Mouse (Mus musculus) ES-Bruce4 (cell line): ENCODE measurements around the gene Clec2g. TPM values are rescaled to one million over a fixed set of nuclear protein-coding genes. Genes with fewer than 3 reads are reported as not detected.
"Not testable (repeated sequence)": the region's sequence is repeated elsewhere in the genome, so short reads cannot be mapped to it uniquely, and the experiment has no call there.

Experiments
- H3K27ac ChIP-seq: 2 replicates; pipeline ENCODE4 v1.5.1; 2012; ENCODE audit warnings: low read length, inconsistent platforms; ENCODE audit not compliant: insufficient read depth
- H3K27me3 ChIP-seq: 2 replicates; pipeline ENCODE4 v1.6.1; 2012; ENCODE audit warnings: mild to moderate bottlenecking, low read length, inconsistent platforms; ENCODE audit not compliant: control insufficient read depth, poor library complexity, insufficient read depth, severe bottlenecking
- H3K36me3 ChIP-seq: 2 replicates; pipeline ENCODE4 v1.6.1; 2012; ENCODE audit warnings: inconsistent platforms, mild to moderate bottlenecking, low read length, moderate library complexity; ENCODE audit not compliant: control insufficient read depth, poor library complexity, insufficient read depth, severe bottlenecking
- H3K4me1 ChIP-seq: one replicate; pipeline ENCODE4 v1.8.1; 2011; ENCODE audit warnings: low read length; ENCODE audit not compliant: control insufficient read depth, insufficient read depth
- H3K4me3 ChIP-seq: 2 replicates; pipeline ENCODE4 v1.5.1; 2011; ENCODE audit warnings: low read depth, mild to moderate bottlenecking, low read length
- H3K9ac ChIP-seq: 2 replicates; pipeline ENCODE4 v1.6.1; 2012; ENCODE audit warnings: low read depth, mild to moderate bottlenecking, inconsistent platforms; ENCODE audit not compliant: poor library complexity, severe bottlenecking
- H3K9me3 ChIP-seq: replicated peaks from 2 replicates; pipeline ENCODE4 v1.6.1; 2012; ENCODE audit warnings: mild to moderate bottlenecking, low read length, inconsistent platforms; ENCODE audit not compliant: control insufficient read depth, poor library complexity, insufficient read depth, severe bottlenecking
- CTCF ChIP-seq: IDR thresholded peaks from one replicate; pipeline ENCODE4 v1.8.1; 2011; ENCODE audit warnings: low read depth, low read length
- EP300 ChIP-seq: IDR thresholded peaks from 2 replicates; pipeline ENCODE4 v1.6.1; 2011; ENCODE audit warnings: low read depth, low read length; ENCODE audit not compliant: insufficient read depth
- POLR2A ChIP-seq: IDR thresholded peaks from one replicate; pipeline ENCODE4 v1.8.1; 2011; ENCODE audit warnings: low read length; ENCODE audit not compliant: insufficient read depth
- polyA plus RNA-seq: library from polyadenylated mRNA; stranded (reverse); fragments of >200 nt; gene quantifications from 2 replicates; pipeline ENCODE4 v1.2.4, GENCODE M21; 2011; ENCODE audit warnings: low read depth; ENCODE audit not compliant: missing spikeins, insufficient read depth, insufficient read length

The Clec2g gene
- not detected in 2 replicates for polyA plus RNA-seq

- H3K9ac ChIP-seq, H3K27ac ChIP-seq, H3K4me3 ChIP-seq, H3K4me1 ChIP-seq, H3K36me3 ChIP-seq, H3K27me3 ChIP-seq: not testable (repeated sequence)
- peaks cover 21% of the 10 kb centered on the region for H3K9me3 ChIP-seq
These were observed at the start of gene Clec2g for GRCm38 (mm10) chr6:128934081-128934480. Gene Clec2g (plus strand): TSS chr6:128934381.

DNA sequence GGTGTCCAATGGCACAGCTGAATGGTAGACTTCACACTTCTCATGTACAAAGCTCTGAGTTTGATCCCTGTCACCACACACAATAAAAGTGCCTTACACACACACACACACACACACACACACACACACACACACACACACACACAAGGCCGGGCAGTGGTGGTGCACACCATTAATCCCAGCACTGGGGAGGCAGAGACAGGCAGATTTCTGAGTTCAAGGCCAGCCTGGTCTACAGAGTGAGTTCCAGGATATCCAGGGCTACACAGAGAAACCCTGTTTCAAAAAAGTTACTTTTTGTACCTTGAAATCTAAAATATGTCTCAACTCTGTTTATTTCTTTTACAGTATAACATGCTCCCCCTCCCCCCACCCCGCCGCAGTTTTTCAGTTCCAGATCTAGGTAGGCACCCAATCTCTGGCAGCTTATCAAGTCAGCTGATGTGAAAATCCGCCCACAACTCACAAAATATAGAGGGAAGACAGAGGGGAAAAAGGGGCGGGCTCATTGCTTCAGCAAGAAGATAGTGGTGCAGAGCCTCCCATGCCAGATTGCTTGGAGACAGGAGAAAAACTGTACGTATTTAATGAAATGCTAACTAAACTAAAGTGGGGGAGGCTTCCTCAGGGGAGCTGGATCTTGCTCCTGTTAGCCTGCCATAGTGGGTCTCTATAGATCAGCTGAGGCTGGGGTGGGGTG, 46.9 kb upstream of the Clec2g start, which contains the start of gene Clec2i:
Clec2i (plus strand) TSS at position 498 of the 700 bp plus-strand sequence.
- H3K4me1 ChIP-seq: not testable (repeated sequence)

GRCm38 (mm10) chr6:128888834-128889233, 45.3 kb upstream of the Clec2g start:
- Histone ChIP-seq H3K27me3 (no peaks in the 10 kb centered on the region), H3K36me3 (no peaks in the 10 kb centered on the region), H3K9ac (no peak overlapping the region), H3K4me3 (no peak overlapping the region), H3K27ac (no peak overlapping the region), H3K4me1 (no peaks in the 10 kb centered on the region), H3K9me3 (no peaks in the 10 kb centered on the region; the same call in 1 of the 2 replicates)
- TF ChIP-seq EP300 (no peak), CTCF (no peak), POLR2A (no peak)

More for the DNA sequence above, 46.9 kb upstream of the Clec2g start, which contains the start of gene Clec2i:
- not testable (repeated sequence) for H3K27ac ChIP-seq, H3K9ac ChIP-seq, H3K36me3 ChIP-seq, H3K27me3 ChIP-seq, H3K9me3 ChIP-seq, H3K4me3 ChIP-seq

DNA sequence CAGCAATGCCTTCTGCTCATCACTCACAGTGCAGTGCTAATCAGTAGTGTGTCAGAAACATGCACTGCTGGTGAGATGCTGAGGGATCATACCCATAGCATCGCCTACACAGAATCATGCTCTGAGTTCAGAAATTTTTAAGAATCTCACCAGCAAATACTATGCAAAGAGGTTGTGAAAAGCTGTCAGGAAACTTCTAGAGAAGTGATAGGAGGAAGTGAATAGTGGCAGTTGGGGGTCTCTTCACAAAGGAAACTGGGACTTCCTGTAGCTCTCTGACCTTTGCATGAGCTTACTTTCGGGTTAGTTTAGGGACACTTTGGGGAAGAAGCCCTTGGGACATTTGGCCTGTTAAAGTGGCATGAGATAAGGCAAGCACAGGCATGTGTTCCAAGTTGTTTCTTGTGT, 43.2 kb upstream of the Clec2g start, which contains the start of gene BC035044:
BC035044 (minus strand) TSS at position 179 of the 408 bp plus-strand sequence.
- H3K9me3 ChIP-seq: no peaks in the 10 kb centered on the region; the same call in 1 of the 2 replicates
- no peaks in the 10 kb centered on the region for H3K27me3 ChIP-seq
- no peak for TF ChIP-seq POLR2A
- no peak for TF ChIP-seq CTCF
- TF ChIP-seq EP300: no peak
- H3K9ac ChIP-seq: no peak within 1 kb of the TSS
- H3K4me1 ChIP-seq: no peaks in the 10 kb centered on the region
- no peak within 1 kb of the TSS for H3K27ac ChIP-seq
- H3K4me3 ChIP-seq: no peak within 1 kb of the TSS
- no peaks in the 10 kb centered on the region for H3K36me3 ChIP-seq

GRCm38 (mm10) chr6:128895404-128896001, 38.7 kb upstream of the Clec2g start:
- Histone ChIP-seq H3K9ac (no peak overlapping the region), H3K4me1 (no peaks in the 10 kb centered on the region), H3K4me3 (no peak overlapping the region), H3K36me3 (no peaks in the 10 kb centered on the region), H3K9me3 (no peaks in the 10 kb centered on the region; the same call in 1 of the 2 replicates), H3K27ac (no peak overlapping the region), H3K27me3 (no peaks in the 10 kb centered on the region)
- no peak for TF ChIP-seq POLR2A
- no peak for TF ChIP-seq CTCF
- TF ChIP-seq EP300: no peak

DNA sequence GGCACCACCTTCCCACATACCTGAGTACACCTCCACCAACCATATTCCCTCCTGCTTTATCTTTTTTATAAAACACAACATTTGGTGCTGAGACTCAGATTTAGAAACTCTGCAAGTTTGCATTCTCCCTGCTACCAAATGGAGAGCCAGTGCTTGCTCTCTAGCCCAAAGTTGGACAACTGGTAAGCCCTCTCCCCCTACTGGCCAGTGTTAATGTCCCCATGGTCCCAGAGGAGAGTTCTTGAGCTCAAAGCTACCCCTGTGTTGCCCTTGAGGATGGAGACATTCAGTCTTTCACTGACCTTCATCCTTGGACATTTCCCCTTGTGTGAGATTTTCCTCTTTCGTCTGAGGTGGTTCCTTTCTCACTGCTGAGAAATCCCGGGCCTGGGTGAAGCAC, 34.1 kb upstream of the Clec2g start:
- Histone ChIP-seq H3K9ac (no peak overlapping the region), H3K27ac (no peak overlapping the region), H3K4me3 (no peak overlapping the region), H3K9me3 (peaks cover 14% of the 10 kb centered on the region), H3K4me1 (no peaks in the 10 kb centered on the region), H3K27me3 (no peaks in the 10 kb centered on the region), H3K36me3 (no peaks in the 10 kb centered on the region)
- TF ChIP-seq CTCF: no peak
- no peak for TF ChIP-seq EP300
- TF ChIP-seq POLR2A: no peak

DNA sequence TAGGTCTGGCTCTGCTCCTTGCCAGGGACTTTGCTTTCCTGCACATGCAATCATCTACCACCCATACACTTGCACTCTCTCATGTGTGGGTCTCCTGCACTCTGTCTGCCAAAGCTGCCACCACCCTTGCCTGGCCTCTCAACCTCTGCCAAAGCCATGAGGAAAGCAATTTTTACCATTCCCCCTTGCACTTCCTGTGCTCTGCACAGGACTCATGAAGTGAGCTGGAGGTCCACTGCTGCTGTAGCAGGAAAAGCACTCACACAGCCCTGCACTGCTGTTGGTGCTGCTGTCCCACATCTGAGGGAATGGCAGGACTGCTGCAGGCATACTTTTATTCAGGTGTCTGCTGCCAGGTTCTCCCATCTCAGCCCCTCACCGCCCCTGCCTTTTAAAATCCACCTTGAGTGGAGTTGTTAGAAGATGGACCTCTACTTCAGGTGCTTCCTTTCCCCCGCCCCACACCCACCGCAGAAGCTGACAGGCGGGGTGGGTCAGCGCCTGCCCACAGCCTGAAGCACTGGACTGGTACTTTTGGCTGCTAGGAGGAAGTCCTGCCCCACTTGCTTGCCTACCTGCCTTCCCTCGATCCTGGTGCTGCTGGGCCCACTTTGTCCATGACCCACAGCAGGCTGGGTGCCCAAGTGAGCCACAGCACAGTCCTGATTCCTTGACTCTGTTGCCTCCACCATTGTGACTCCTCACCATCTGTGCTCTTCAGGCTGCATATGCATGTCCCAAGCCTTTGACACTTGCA, 33.2 kb upstream of the Clec2g start:
- not testable (repeated sequence) for H3K27me3 ChIP-seq, H3K4me1 ChIP-seq, H3K9ac ChIP-seq, H3K36me3 ChIP-seq, H3K4me3 ChIP-seq, H3K27ac ChIP-seq
- peaks cover 14% of the 10 kb centered on the region for H3K9me3 ChIP-seq
